Mouse (Mus musculus): Measurements from ENCODE around the gene Rln1. TPM values are rescaled to one million over a fixed set of nuclear protein-coding genes. Genes with fewer than 3 reads are reported as not detected.

Gene Rln1
- polyA plus RNA-seq, 1 experiment from 2014 or later, result 0.31 TPM

DNA sequence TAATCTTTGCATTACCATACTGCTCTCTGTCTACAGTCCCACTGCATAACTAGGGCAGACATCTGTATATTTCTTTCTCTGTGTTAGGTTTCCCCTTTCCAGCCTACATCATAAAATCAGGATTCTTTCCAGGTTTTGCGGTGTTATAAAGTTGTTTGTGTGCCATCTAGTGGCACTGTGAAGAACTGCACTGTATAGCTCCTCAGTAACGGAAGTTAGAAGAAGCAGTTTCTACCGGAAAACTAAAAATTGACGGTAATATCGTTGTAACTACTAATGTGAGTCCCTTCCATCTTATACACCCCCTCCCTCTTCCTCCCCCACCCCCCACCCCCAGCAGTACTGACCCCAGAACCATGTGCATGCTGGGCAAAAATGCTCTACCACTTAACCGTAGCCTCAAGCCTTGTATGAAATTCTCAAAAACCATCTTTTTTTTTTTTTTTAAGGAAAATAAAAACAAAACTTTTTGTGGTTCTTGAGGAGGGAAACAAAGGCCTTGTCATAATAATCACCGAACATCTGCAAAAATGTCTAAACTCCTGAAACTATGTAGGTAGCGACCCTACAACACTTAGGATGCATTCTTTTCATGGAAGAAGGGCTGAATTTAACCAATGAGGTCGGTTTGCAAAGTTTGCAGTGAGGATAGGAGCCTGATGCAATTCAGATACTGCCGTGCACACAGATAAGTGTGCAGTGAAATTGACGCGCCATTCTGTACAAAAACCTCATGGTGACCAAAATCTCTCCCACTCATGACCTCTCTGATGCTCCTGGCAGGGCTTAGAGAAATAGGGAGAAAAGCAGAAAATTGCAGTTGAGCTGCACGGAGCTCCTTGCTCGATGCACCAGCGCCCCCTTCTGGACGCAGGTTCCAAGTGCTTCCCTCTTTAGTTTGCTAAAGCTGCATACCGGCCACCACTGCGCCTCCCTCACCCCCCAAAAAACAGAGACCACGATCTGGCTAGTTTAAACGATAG, 20.7 kb upstream of the Rln1 start:
- no peak overlapping the region for H3K9ac ChIP-seq
- H3K27ac ChIP-seq, result no peak overlapping the region
- peak; percentile 74 for ATAC-seq (replicated peaks; ENCODE audit: low FRiP score)
- 3% methylated on average over 20 of the region's 20 CpGs for WGBS
- H3K4me1 ChIP-seq, result peaks cover 2% of the 10 kb centered on the region; the same call in 1 of the 2 replicates
- H3K4me2 ChIP-seq, result peak overlapping the region; percentile 82
- no peaks in the 10 kb centered on the region for H3K27me3 ChIP-seq
- peaks cover under 1% of the 10 kb centered on the region; the same call in 1 of the 2 replicates for H3K36me3 ChIP-seq
- no peaks in the 10 kb centered on the region for H3K9me3 ChIP-seq (replicated peaks)
- H3K4me3 ChIP-seq (replicated peaks), result peak overlapping the region; percentile 43

DNA sequence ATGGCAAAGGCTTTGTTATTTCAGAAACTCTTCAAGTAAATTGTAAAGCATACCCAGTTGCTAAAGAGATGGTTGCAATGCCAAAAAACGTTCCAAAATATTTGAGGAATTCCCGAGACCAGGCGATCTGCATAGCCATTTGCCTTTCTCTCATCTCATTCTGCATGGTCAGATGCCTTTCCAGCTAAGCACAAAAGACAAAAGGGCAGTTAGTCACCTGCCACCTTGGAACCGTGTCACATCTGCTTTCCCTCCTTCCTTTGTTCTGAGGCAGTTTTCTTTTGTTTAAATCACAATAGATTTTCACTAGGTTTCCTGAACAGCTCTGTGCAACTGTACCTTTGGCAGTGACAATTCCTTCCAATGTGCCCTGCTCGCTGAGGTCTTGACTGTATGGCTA, 16.5 kb upstream of the Rln1 start:
- no peaks in the 10 kb centered on the region for H3K27me3 ChIP-seq
- H3K27ac ChIP-seq, result no peak overlapping the region
- 58% methylated on average over 5 of the region's 5 CpGs for WGBS
- no peaks in the 10 kb centered on the region for H3K9me3 ChIP-seq (replicated peaks)
- H3K9ac ChIP-seq, result no peak overlapping the region
- 0 out of 2 replicates have a peak, but pooled peaks cover 5% of the 10 kb centered on the region for H3K36me3 ChIP-seq
- H3K4me3 ChIP-seq (replicated peaks), result no peak overlapping the region
- peaks cover 2% of the 10 kb centered on the region; the same call in 1 of the 2 replicates for H3K4me1 ChIP-seq
- H3K4me2 ChIP-seq, result no peak overlapping the region
- no peak for ATAC-seq (replicated peaks; ENCODE audit: low FRiP score)

DNA sequence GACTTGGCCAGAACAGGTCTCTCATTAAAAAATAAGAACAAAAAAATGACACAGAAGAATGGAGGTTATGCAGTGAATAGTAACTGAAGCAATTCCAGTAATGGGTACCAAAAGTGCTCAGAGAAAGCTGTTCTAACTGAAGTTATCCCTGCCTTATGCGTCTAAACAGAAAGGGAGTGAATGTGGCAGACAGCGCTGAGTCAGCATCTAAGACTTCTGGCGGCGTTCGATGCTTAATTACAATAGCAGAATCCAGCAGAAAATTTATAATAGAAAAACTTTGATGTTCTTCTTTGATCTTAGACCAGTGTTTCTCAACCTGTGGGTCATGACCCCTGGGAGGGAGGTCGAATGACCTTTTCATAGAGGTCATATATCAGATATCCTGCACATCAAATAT, 11.2 kb upstream of the Rln1 start:
- Histone ChIP-seq H3K36me3 (0 out of 2 replicates have a peak, but pooled peaks cover 5% of the 10 kb centered on the region), H3K4me3 (replicated peaks) (no peak overlapping the region), H3K27ac (no peak overlapping the region), H3K27me3 (no peaks in the 10 kb centered on the region), H3K9me3 (replicated peaks) (no peaks in the 10 kb centered on the region), H3K4me1 (no peaks in the 10 kb centered on the region), H3K4me2 (no peak overlapping the region), H3K9ac (no peak overlapping the region)
- 73% methylated on average over 6 of the region's 6 CpGs for WGBS
- no peak for ATAC-seq (replicated peaks; ENCODE audit: low FRiP score)

- no peaks in the 10 kb centered on the region for H3K27me3 ChIP-seq
- H3K9me3 ChIP-seq (replicated peaks), result no peaks in the 10 kb centered on the region
- no peak for ATAC-seq (replicated peaks; ENCODE audit: low FRiP score)
- no peak overlapping the region for H3K4me3 ChIP-seq (replicated peaks)
- H3K27ac ChIP-seq, result no peak overlapping the region
- H3K9ac ChIP-seq, result no peak overlapping the region
- H3K36me3 ChIP-seq, result 0 out of 2 replicates have a peak, but pooled peaks cover 2% of the 10 kb centered on the region
- no peaks in the 10 kb centered on the region for H3K4me1 ChIP-seq
- H3K4me2 ChIP-seq, result no peak overlapping the region
Measured at GRCm38 (mm10) chr19:29344868-29345267, 10.4 kb upstream of the Rln1 start.

GRCm38 (mm10) chr19:29342281-29342680, 7.8 kb upstream of the Rln1 start:
- Histone ChIP-seq H3K36me3 (no peaks in the 10 kb centered on the region), H3K9me3 (replicated peaks) (no peaks in the 10 kb centered on the region), H3K4me3 (replicated peaks) (no peak overlapping the region), H3K27ac (no peak overlapping the region), H3K4me2 (no peak overlapping the region), H3K9ac (no peak overlapping the region), H3K27me3 (no peaks in the 10 kb centered on the region), H3K4me1 (no peaks in the 10 kb centered on the region)
- no peak for ATAC-seq (replicated peaks; ENCODE audit: low FRiP score)
- WGBS, result 82% methylated on average over 6 of the region's 6 CpGs

GRCm38 (mm10) chr19:29341029-29341428, 6.6 kb upstream of the Rln1 start:
- Histone ChIP-seq H3K4me2 (no peak overlapping the region), H3K36me3 (no peaks in the 10 kb centered on the region), H3K9ac (no peak overlapping the region), H3K4me1 (no peaks in the 10 kb centered on the region), H3K27ac (no peak overlapping the region), H3K4me3 (replicated peaks) (no peak overlapping the region), H3K9me3 (replicated peaks) (no peaks in the 10 kb centered on the region), H3K27me3 (no peaks in the 10 kb centered on the region)
- ATAC-seq (replicated peaks; ENCODE audit: low FRiP score), result no peak
- 70% methylated on average over 4 of the region's 4 CpGs for WGBS

GRCm38 (mm10) chr19:29336624-29337023, 2.2 kb upstream of the Rln1 start:
- Histone ChIP-seq H3K9ac (no peak overlapping the region), H3K27ac (no peak overlapping the region), H3K27me3 (peaks cover 10% of the 10 kb centered on the region), H3K4me3 (replicated peaks) (no peak overlapping the region), H3K9me3 (replicated peaks) (no peaks in the 10 kb centered on the region), H3K4me2 (no peak overlapping the region), H3K36me3 (no peaks in the 10 kb centered on the region), H3K4me1 (peaks cover 9% of the 10 kb centered on the region; the same call in 1 of the 2 replicates)
- 94% methylated on average over 2 of the region's 2 CpGs for WGBS
- ATAC-seq (replicated peaks; ENCODE audit: low FRiP score), result no peak

GRCm38 (mm10) chr19:29326822-29327552, 7.5 kb downstream of the Rln1 start:
- Histone ChIP-seq H3K36me3 (no peaks in the 10 kb centered on the region), H3K9me3 (replicated peaks) (no peaks in the 10 kb centered on the region), H3K4me1 (peaks cover 8% of the 10 kb centered on the region; the same call in 1 of the 2 replicates), H3K4me2 (no peak overlapping the region), H3K9ac (no peak overlapping the region), H3K4me3 (replicated peaks) (no peak overlapping the region), H3K27ac (no peak overlapping the region), H3K27me3 (0 out of 2 replicates have a peak, but pooled peaks cover 2% of the 10 kb centered on the region)
- no peak for ATAC-seq (replicated peaks; ENCODE audit: low FRiP score)
- WGBS, result 90% methylated on average over 13 of the region's 13 CpGs

DNA sequence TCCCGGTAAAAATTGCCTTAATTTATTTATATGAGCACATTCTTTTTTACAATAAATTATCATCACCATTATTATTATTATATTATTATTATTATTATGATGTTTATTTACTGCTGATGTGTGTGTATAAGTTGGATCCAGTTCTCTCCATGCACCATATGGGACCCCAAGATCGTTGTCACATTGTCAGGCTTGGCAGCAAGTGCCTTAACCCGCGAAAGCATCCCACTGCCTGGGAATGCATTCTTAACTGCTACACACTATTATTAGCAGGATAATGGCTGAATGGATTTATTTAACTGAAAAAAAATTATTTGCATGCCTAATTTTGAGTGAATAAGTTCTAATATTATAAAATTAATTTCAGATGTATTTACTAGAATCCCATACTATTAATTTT, 8.1 kb downstream of the Rln1 start:
- no peaks in the 10 kb centered on the region for H3K36me3 ChIP-seq
- H3K4me2 ChIP-seq, result no peak overlapping the region
- no peaks in the 10 kb centered on the region for H3K9me3 ChIP-seq (replicated peaks)
- no peak for ATAC-seq (replicated peaks; ENCODE audit: low FRiP score)
- no peak overlapping the region for H3K27ac ChIP-seq
- no peak overlapping the region for H3K4me3 ChIP-seq (replicated peaks)
- peaks cover 8% of the 10 kb centered on the region; the same call in 1 of the 2 replicates for H3K4me1 ChIP-seq
- H3K27me3 ChIP-seq, result 0 out of 2 replicates have a peak, but pooled peaks cover 2% of the 10 kb centered on the region
- no peak overlapping the region for H3K9ac ChIP-seq
- WGBS, result 92% methylated on average over 4 of the region's 4 CpGs

- 0 out of 2 replicates have a peak, but pooled peaks have one; percentile 2 for ATAC-seq (replicated peaks; ENCODE audit: low FRiP score)
- H3K4me1 ChIP-seq, result peaks cover 8% of the 10 kb centered on the region; the same call in 1 of the 2 replicates
- no peak overlapping the region for H3K27ac ChIP-seq
- peak overlapping the region; percentile 46 for H3K4me3 ChIP-seq (replicated peaks)
- peak overlapping the region; percentile 79 for H3K4me2 ChIP-seq
- 52% methylated on average over 9 of the region's 9 CpGs for WGBS
- H3K9ac ChIP-seq, result no peak overlapping the region
- 0 out of 2 replicates have a peak, but pooled peaks cover 2% of the 10 kb centered on the region for H3K27me3 ChIP-seq
- no peaks in the 10 kb centered on the region for H3K36me3 ChIP-seq
- H3K9me3 ChIP-seq (replicated peaks), result no peaks in the 10 kb centered on the region
Measured at GRCm38 (mm10) chr19:29325852-29326180, 8.7 kb downstream of the Rln1 start.

DNA sequence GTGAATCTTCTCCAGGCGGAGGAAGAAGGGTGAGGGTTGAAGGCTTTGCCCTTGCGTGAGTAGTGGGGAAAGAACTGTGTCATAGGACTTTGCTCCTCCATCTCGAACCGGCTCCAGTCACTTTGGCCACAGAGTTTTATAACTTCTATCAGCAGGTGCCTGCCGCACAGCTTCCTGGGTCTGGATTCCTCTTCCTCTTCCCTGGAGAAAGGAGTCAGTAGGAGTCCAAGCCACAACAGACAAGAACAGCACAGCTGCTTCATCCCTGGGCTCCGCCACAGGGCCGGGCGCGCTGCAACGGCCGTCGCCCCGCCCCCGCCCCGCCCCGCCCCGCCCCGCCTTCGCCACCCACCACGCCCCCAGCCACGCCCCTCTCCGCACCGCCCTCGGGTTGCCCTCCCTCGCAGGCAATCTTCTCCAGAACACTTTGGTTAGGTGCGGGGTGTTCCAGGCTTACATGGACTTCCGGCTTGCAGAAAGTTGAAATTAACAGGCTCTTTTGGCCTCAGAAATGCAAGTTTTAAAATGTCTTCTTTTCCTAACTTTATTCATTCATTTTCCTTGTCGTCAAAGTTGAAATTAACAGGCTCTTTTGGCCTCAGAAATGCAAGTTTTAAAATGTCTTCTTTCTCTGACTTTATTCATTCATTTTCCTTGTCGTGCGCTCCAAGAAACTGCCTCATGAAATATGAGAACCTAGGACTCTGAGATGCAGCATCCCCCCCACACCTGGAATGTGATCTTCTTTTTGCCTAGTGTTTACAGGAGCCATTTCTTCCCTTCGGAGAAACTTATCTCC, 9.2 kb downstream of the Rln1 start, which contains the start of gene Insl6:
TSS of gene Insl6 (minus strand) at position 304 of the 799 bp plus-strand sequence.
- Histone ChIP-seq H3K4me3 (replicated peaks) (peak within 1 kb of the TSS; percentile 46), H3K9ac (peak within 1 kb of the TSS; percentile 36; the same call in 1 of the 2 replicates), H3K4me2 (peak within 1 kb of the TSS; percentile 79), H3K27me3 (0 out of 2 replicates have a peak, but pooled peaks cover 2% of the 10 kb centered on the region), H3K4me1 (peaks cover 8% of the 10 kb centered on the region; the same call in 1 of the 2 replicates), H3K9me3 (replicated peaks) (no peaks in the 10 kb centered on the region), H3K36me3 (no peaks in the 10 kb centered on the region), H3K27ac (peak within 1 kb of the TSS; percentile 54; the same call in 1 of the 2 replicates)
- WGBS, result 4% methylated on average over 31 of the region's 31 CpGs
- peak; percentile 96 for ATAC-seq (replicated peaks; ENCODE audit: low FRiP score)
